Mouse (Mus musculus): ENCODE measurements around the gene Qsox1. TPM values are rescaled to one million over a fixed set of nuclear protein-coding genes. Genes with fewer than 3 reads are reported as not detected.

Gene Qsox1
- total and polyA plus RNA-seq, 3 experiments: 8.4 to 17.1 TPM; not detected in 1

- no peak for TF ChIP-seq ZMIZ1 (IDR thresholded peaks at IDR 0.05; ENCODE audit: low read depth, low read length)
- TF ChIP-seq TBP (IDR thresholded peaks at IDR 0.05; ENCODE audit: low read depth, low read length): no peak
- peak in 1 of 2 experiments; percentile 38; a peak in 1 of 4 replicates for TF ChIP-seq EP300 (IDR thresholded peaks at IDR 0.05; ENCODE audit: low read depth in 1 of 2, low read length in 2 of 2)
- no peak for TF ChIP-seq E2F4 (IDR thresholded peaks at IDR 0.05; ENCODE audit: borderline replicate concordance, low read depth, low read length)
- peak; percentile 44 for TF ChIP-seq GATA1 (IDR thresholded peaks at IDR 0.05; ENCODE audit: low read depth, low read length)
- peak; percentile 43 for TF ChIP-seq SMC3 (IDR thresholded peaks at IDR 0.05; ENCODE audit: low read depth, low read length)
- TF ChIP-seq RAD21 (IDR thresholded peaks at IDR 0.05; ENCODE audit: low read depth, low read length): peak; percentile 29
- TF ChIP-seq MXI1 (IDR thresholded peaks at IDR 0.05; ENCODE audit: low read depth, low read length): 0 out of 2 replicates have a peak, but pooled peaks have one; percentile 51
- TF ChIP-seq SIN3A (IDR thresholded peaks at IDR 0.05; ENCODE audit: low read length): peak; percentile 37
- TF ChIP-seq CTCF (IDR thresholded peaks at IDR 0.05 in 2 of 3, conservative IDR thresholded peaks at IDR 0.05 in 1 of 3; ENCODE audit: control insufficient read depth in 1 of 3, insufficient read depth in 1 of 3, low read depth in 2 of 3, low read length in 3 of 3, poor library complexity in 1 of 3, severe bottlenecking in 1 of 3): peak; percentile 42 to 73 (median 54); a peak in 5 of 6 replicates
- peak; percentile 60; the same call in 1 of the 2 replicates for TF ChIP-seq BHLHE40 (IDR thresholded peaks at IDR 0.05; ENCODE audit: borderline replicate concordance, low read depth, low read length)
- DNase-seq (ENCODE audit: low read depth, low spot score): peak; percentile 46
- Histone ChIP-seq H3K27ac (ENCODE audit: control insufficient read depth, low read depth, low read length) (no peak overlapping the region), H3K9ac (ENCODE audit: control insufficient read depth, low read depth, low read length, poor library complexity, severe bottlenecking) (no peak overlapping the region), H3K4me1 (ENCODE audit: control insufficient read depth in 1 of 2, insufficient read depth in 2 of 2, low read length in 2 of 2) (peaks cover 0 to 11% of the 10 kb centered on the region in 2 experiments; a peak in 2 of 4 replicates), H3K79me2 (ENCODE audit: control insufficient read depth, insufficient read depth, low read length, poor library complexity) (no peaks in the 10 kb centered on the region), H3K36me3 (ENCODE audit: control insufficient read depth in 1 of 2, insufficient read depth in 2 of 2, low read length in 2 of 2) (peaks cover 0 to 8% of the 10 kb centered on the region in 2 experiments; a peak in 2 of 4 replicates), H3K4me3 (ENCODE audit: control insufficient read depth in 1 of 2, insufficient read depth in 1 of 2, low read depth in 2 of 2, low read length in 2 of 2) (no peak overlapping the region), H3K27me3 (ENCODE audit: control insufficient read depth in 1 of 2, insufficient read depth in 2 of 2, low read length in 2 of 2) (no peaks in the 10 kb centered on the region), H3K9me3 (replicated peaks; ENCODE audit: insufficient read depth, low read length) (no peaks in the 10 kb centered on the region)
These were observed 28.1 kb downstream of the Qsox1 start for GRCm38 (mm10) chr1:155784343-155785205.

- Histone ChIP-seq H3K4me3 (ENCODE audit: control insufficient read depth in 1 of 2, insufficient read depth in 1 of 2, low read depth in 2 of 2, low read length in 2 of 2) (no peak overlapping the region), H3K9ac (ENCODE audit: control insufficient read depth, low read depth, low read length, poor library complexity, severe bottlenecking) (no peak overlapping the region), H3K27ac (ENCODE audit: control insufficient read depth, low read depth, low read length) (no peak overlapping the region), H3K4me1 (ENCODE audit: control insufficient read depth in 1 of 2, insufficient read depth in 2 of 2, low read length in 2 of 2) (peaks cover 0 to 11% of the 10 kb centered on the region in 2 experiments; a peak in 2 of 4 replicates), H3K9me3 (replicated peaks; ENCODE audit: insufficient read depth, low read length) (no peaks in the 10 kb centered on the region), H3K79me2 (ENCODE audit: control insufficient read depth, insufficient read depth, low read length, poor library complexity) (no peaks in the 10 kb centered on the region), H3K36me3 (ENCODE audit: control insufficient read depth in 1 of 2, insufficient read depth in 2 of 2, low read length in 2 of 2) (peaks cover 0 to 8% of the 10 kb centered on the region in 2 experiments; a peak in 2 of 4 replicates), H3K27me3 (ENCODE audit: control insufficient read depth in 1 of 2, insufficient read depth in 2 of 2, low read length in 2 of 2) (no peaks in the 10 kb centered on the region)
- TF ChIP-seq ETS1 (IDR thresholded peaks at IDR 0.05; ENCODE audit: low read depth, low read length) (no peak), MAZ (IDR thresholded peaks at IDR 0.05; ENCODE audit: low read depth, low read length) (no peak), HCFC1 (IDR thresholded peaks at IDR 0.05; ENCODE audit: low read depth, low read length) (no peak), ZNF384 (IDR thresholded peaks at IDR 0.05; ENCODE audit: low read depth, low read length) (no peak), GATA1 (IDR thresholded peaks at IDR 0.05; ENCODE audit: low read depth, low read length) (no peak), ZMIZ1 (IDR thresholded peaks at IDR 0.05; ENCODE audit: low read depth, low read length) (no peak), POLR2A (IDR thresholded peaks at IDR 0.05; ENCODE audit: control insufficient read depth in 1 of 2, insufficient read depth in 1 of 2, low read depth in 1 of 2, low read length in 2 of 2, poor library complexity in 1 of 2) (no peak), MAX (IDR thresholded peaks at IDR 0.05; ENCODE audit: low read length) (no peak)
- no peak for DNase-seq (ENCODE audit: low read depth, low spot score)
These were observed 30.3 kb downstream of the Qsox1 start for GRCm38 (mm10) chr1:155782382-155782781.
